Mouse (Mus musculus): ENCODE measurements around the gene Lsamp. TPM values are rescaled to one million over a fixed set of nuclear protein-coding genes. Genes with fewer than 3 reads are reported as not detected.

Gene Lsamp
- total and polyA plus RNA-seq, 3 experiments = not detected

DNA sequence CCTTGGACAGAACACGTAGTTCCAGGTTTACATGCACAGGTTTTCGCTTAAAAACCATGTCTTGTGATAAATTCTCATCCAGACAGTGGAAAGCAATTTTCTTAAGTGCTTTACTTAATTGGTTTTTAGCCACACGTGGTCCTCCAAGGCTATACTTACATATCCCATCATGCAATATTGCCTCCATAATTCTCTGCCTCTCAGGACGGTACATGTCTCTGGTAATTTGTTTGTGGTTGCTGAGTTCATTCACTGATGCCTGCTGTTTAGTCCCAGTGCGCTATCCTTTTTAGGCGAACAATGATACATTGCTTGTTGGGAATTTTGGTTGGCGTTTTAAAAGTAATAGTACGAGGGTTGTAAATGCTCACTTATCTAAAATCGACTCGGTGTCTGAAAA is 453.7 kb downstream of the Lsamp start:
- Histone ChIP-seq H3K79me2 (replicated peaks; ENCODE audit: control insufficient read depth, extremely low read depth, insufficient read depth, poor library complexity, severe bottlenecking) (no peaks in the 10 kb centered on the region), H3K9me3 (replicated peaks; ENCODE audit: low read length) (peaks cover 47% of the 10 kb centered on the region), H3K36me3 (replicated peaks in 1 of 2; ENCODE audit: control insufficient read depth in 1 of 2, insufficient read depth in 1 of 2, low read length in 1 of 2) (no peaks in the 10 kb centered on the region), H3K4me3 (replicated peaks in 1 of 3; ENCODE audit: low read depth in 2 of 3, low read length in 2 of 3, poor library complexity in 1 of 3) (no peak overlapping the region), H3K9ac (ENCODE audit: insufficient read depth, low read depth) (no peak overlapping the region), H3K27ac (ENCODE audit: insufficient read depth, low read depth) (no peak overlapping the region), H3K4me2 (ENCODE audit: insufficient read depth, low read depth, poor library complexity, severe bottlenecking) (no peak overlapping the region), H3K27me3 (replicated peaks) (no peaks in the 10 kb centered on the region), H3K4me1 (ENCODE audit: control insufficient read depth in 1 of 2, insufficient read depth in 2 of 2) (no peaks in the 10 kb centered on the region)
- no peak for DNase-seq (ENCODE audit: extremely low read depth)
- dilution Hi-C loops (cut with MboI; ENCODE audit: extremely low pct_ligation_motif_present, extremely low pct_unique_long_range_greater_than_20kb, low sequenced_read_pairs) = no loop called here
- in situ Hi-C loops (cut with MboI; ENCODE audit: low pct_ligation_motif_present, low pct_unique_long_range_greater_than_20kb, low sequenced_read_pairs) = no loop called here
- TF ChIP-seq CTCF (conservative IDR thresholded peaks at IDR 0.05 in 1 of 2, IDR thresholded peaks at IDR 0.05 in 1 of 2; ENCODE audit: low read depth in 2 of 2, low read length in 2 of 2) (no peak), CHD1 (IDR thresholded peaks at IDR 0.05; ENCODE audit: low read depth, low read length) (no peak), TCF12 (IDR thresholded peaks at IDR 0.05; ENCODE audit: low read depth, low read length) (no peak), NRF1 (IDR thresholded peaks at IDR 0.05; ENCODE audit: low read depth, low read length) (no peak), ELF1 (IDR thresholded peaks at IDR 0.05; ENCODE audit: low read depth, low read length) (no peak), GABPA (IDR thresholded peaks at IDR 0.05; ENCODE audit: insufficient replicate concordance, low read depth, low read length) (no peak), EP300 (IDR thresholded peaks at IDR 0.05; ENCODE audit: low read length) (no peak), POLR2A (IDR thresholded peaks at IDR 0.05; ENCODE audit: low read depth, low read length) (no peak), PAX5 (IDR thresholded peaks at IDR 0.05; ENCODE audit: low read length) (no peak), NELFE (IDR thresholded peaks at IDR 0.05; ENCODE audit: low read depth, low read length) (no peak), SIN3A (IDR thresholded peaks at IDR 0.05; ENCODE audit: low read length) (no peak), MAX (IDR thresholded peaks at IDR 0.05; ENCODE audit: low read length) (no peak), ZKSCAN1 (IDR thresholded peaks at IDR 0.05; ENCODE audit: borderline replicate concordance, low read depth, low read length) (no peak), POLR2AphosphoS2 (IDR thresholded peaks at IDR 0.05; ENCODE audit: low read depth, low read length) (no peak), BHLHE40 (IDR thresholded peaks at IDR 0.05; ENCODE audit: low read depth, low read length) (no peak)

DNA sequence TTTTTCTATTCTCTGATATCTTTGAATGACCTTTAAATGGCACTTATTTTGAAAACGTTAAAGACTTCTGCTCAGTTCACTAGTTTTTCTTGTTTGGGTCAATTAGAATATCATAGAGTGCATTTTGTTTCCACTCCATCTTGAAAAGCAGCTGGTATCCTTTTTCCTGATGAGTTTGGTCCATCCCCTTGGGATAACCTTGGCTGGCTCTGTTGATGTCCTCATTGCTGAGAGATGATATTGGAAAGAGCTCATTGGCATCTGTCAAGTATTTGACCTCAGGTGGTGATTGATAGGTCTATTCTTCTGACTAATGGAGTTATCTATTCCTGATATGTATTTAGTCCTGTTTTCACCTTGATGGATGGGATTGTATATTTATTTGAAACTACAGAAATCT is 454.7 kb downstream of the Lsamp start:
- no peaks in the 10 kb centered on the region for H3K79me2 ChIP-seq (replicated peaks; ENCODE audit: control insufficient read depth, extremely low read depth, insufficient read depth, poor library complexity, severe bottlenecking)
- H3K4me3 ChIP-seq (replicated peaks in 1 of 3; ENCODE audit: low read depth in 2 of 3, low read length in 2 of 3, poor library complexity in 1 of 3) = no peak overlapping the region
- DNase-seq (ENCODE audit: extremely low read depth) = no peak
- dilution Hi-C loops (cut with MboI; ENCODE audit: extremely low pct_ligation_motif_present, extremely low pct_unique_long_range_greater_than_20kb, low sequenced_read_pairs) (no loop called here), in situ Hi-C loops (cut with MboI; ENCODE audit: low pct_ligation_motif_present, low pct_unique_long_range_greater_than_20kb, low sequenced_read_pairs) (no loop called here)
- TF ChIP-seq POLR2A (IDR thresholded peaks at IDR 0.05; ENCODE audit: low read depth, low read length) = no peak
- TF ChIP-seq ZNF384 (IDR thresholded peaks at IDR 0.05; ENCODE audit: low read depth, low read length) = no peak
- no peak for TF ChIP-seq CHD2 (IDR thresholded peaks at IDR 0.05; ENCODE audit: low read length)
- no peak for TF ChIP-seq MAZ (IDR thresholded peaks at IDR 0.05; ENCODE audit: low read depth, low read length)
- TF ChIP-seq ELF1 (IDR thresholded peaks at IDR 0.05; ENCODE audit: low read depth, low read length) = no peak
- no peak for TF ChIP-seq MAX (IDR thresholded peaks at IDR 0.05; ENCODE audit: low read length)
- no peak for TF ChIP-seq ZKSCAN1 (IDR thresholded peaks at IDR 0.05; ENCODE audit: borderline replicate concordance, low read depth, low read length)
- TF ChIP-seq USF2 (conservative IDR thresholded peaks at IDR 0.05; ENCODE audit: low read depth, low read length) = no peak
- TF ChIP-seq RAD21 (IDR thresholded peaks at IDR 0.05; ENCODE audit: low read depth, low read length) = no peak
- TF ChIP-seq TCF12 (IDR thresholded peaks at IDR 0.05; ENCODE audit: low read depth, low read length) = no peak
- no peak for TF ChIP-seq NRF1 (IDR thresholded peaks at IDR 0.05; ENCODE audit: low read depth, low read length)
- TF ChIP-seq NELFE (IDR thresholded peaks at IDR 0.05; ENCODE audit: low read depth, low read length) = no peak
- no peak for TF ChIP-seq POLR2AphosphoS2 (IDR thresholded peaks at IDR 0.05; ENCODE audit: low read depth, low read length)
- TF ChIP-seq JUND (conservative IDR thresholded peaks at IDR 0.05; ENCODE audit: low read depth, low read length) = no peak
- no peak for TF ChIP-seq EP300 (IDR thresholded peaks at IDR 0.05; ENCODE audit: low read length)
- TF ChIP-seq SIN3A (IDR thresholded peaks at IDR 0.05; ENCODE audit: low read length) = no peak
- no peaks in the 10 kb centered on the region for H3K36me3 ChIP-seq (replicated peaks in 1 of 2; ENCODE audit: control insufficient read depth in 1 of 2, insufficient read depth in 1 of 2, low read length in 1 of 2)
- H3K27ac ChIP-seq (ENCODE audit: insufficient read depth, low read depth) = no peak overlapping the region
- H3K9me3 ChIP-seq (replicated peaks; ENCODE audit: low read length) = peaks cover 47% of the 10 kb centered on the region
- H3K4me2 ChIP-seq (ENCODE audit: insufficient read depth, low read depth, poor library complexity, severe bottlenecking) = no peak overlapping the region
- no peak overlapping the region for H3K9ac ChIP-seq (ENCODE audit: insufficient read depth, low read depth)
- H3K27me3 ChIP-seq (replicated peaks) = no peaks in the 10 kb centered on the region
- H3K4me1 ChIP-seq (ENCODE audit: control insufficient read depth in 1 of 2, insufficient read depth in 2 of 2) = no peaks in the 10 kb centered on the region
